Mouse (Mus musculus) lung, postnatal 36 days (tissue): Measurements from ENCODE around the gene Ffar3.

Experiments used
- DNase-seq: peaks from one replicate; pipeline ENCODE4 v3.0.0; 2022; ENCODE audit warnings: mixed read lengths

Ffar3 gene

GRCm38 (mm10) chr7:30856078-30856477 lies at the start of gene Ffar3:
Gene Ffar3, minus strand, starts transcription at chr7:30856178.
- no peak for DNase-seq

- peak; percentile 41 for DNase-seq
Measured at GRCm38 (mm10) chr7:30904042-30904441, 48.1 kb upstream of the Ffar3 start.

GRCm38 (mm10) chr7:30895217-30895616 lies 39.2 kb upstream of the Ffar3 start:
- DNase-seq: no peak

GRCm38 (mm10) chr7:30892515-30892914 lies 36.5 kb upstream of the Ffar3 start:
- no peak for DNase-seq

- no peak for DNase-seq
Measured at GRCm38 (mm10) chr7:30891746-30892145, 35.8 kb upstream of the Ffar3 start.

- no peak for DNase-seq
Measured at GRCm38 (mm10) chr7:30890681-30891080, 34.7 kb upstream of the Ffar3 start.

GRCm38 (mm10) chr7:30888786-30889185 lies 32.8 kb upstream of the Ffar3 start:
- DNase-seq: no peak

- peak; percentile 46 for DNase-seq
Measured at GRCm38 (mm10) chr7:30887568-30888188, 31.7 kb upstream of the Ffar3 start.

GRCm38 (mm10) chr7:30886852-30887251 lies 30.9 kb upstream of the Ffar3 start:
- no peak for DNase-seq

- no peak for DNase-seq
Measured at GRCm38 (mm10) chr7:30884047-30884446, 28.1 kb upstream of the Ffar3 start.

- DNase-seq: no peak
Measured at GRCm38 (mm10) chr7:30881367-30881766, 25.4 kb upstream of the Ffar3 start.

- peak; percentile 41 for DNase-seq
Measured at GRCm38 (mm10) chr7:30880176-30880575, 24.2 kb upstream of the Ffar3 start, which contains the start of gene Cd22. Gene Cd22, minus strand, starts transcription at chr7:30880342.

- no peak for DNase-seq
Measured at GRCm38 (mm10) chr7:30878950-30879349, 23.0 kb upstream of the Ffar3 start.

GRCm38 (mm10) chr7:30873083-30873482 lies 17.1 kb upstream of the Ffar3 start:
- peak; percentile 92 for DNase-seq

GRCm38 (mm10) chr7:30863386-30863785 lies 7.4 kb upstream of the Ffar3 start:
- DNase-seq: no peak

GRCm38 (mm10) chr7:30861464-30861863 lies 5.5 kb upstream of the Ffar3 start, which contains the start of gene Ffar1:
Gene Ffar1, minus strand, starts transcription at chr7:30861564.
- no peak for DNase-seq

GRCm38 (mm10) chr7:30859635-30860402 lies 3.8 kb upstream of the Ffar3 start:
- DNase-seq: peak; percentile 56

GRCm38 (mm10) chr7:30859290-30859634 lies 3.3 kb upstream of the Ffar3 start:
- DNase-seq: peak; percentile 83

- DNase-seq: no peak
Measured at GRCm38 (mm10) chr7:30857746-30858145, 1.8 kb upstream of the Ffar3 start.

GRCm38 (mm10) chr7:30851421-30851820 lies 4.6 kb downstream of the Ffar3 start:
- DNase-seq: no peak

GRCm38 (mm10) chr7:30847934-30848333 lies 8.0 kb downstream of the Ffar3 start:
- no peak for DNase-seq

- DNase-seq: no peak
Measured at GRCm38 (mm10) chr7:30847386-30847785, 8.6 kb downstream of the Ffar3 start.

GRCm38 (mm10) chr7:30846505-30847053 lies 9.4 kb downstream of the Ffar3 start:
- DNase-seq: no peak

GRCm38 (mm10) chr7:30844676-30845297 lies 11.2 kb downstream of the Ffar3 start:
- no peak for DNase-seq
